Mouse (Mus musculus) embryonic facial prominence, embryonic 15.5 days (tissue): ENCODE data around the gene Gm7075. TPM values are rescaled to one million over a fixed set of nuclear protein-coding genes. Genes with fewer than 3 reads are reported as not detected.

ENCODE experiments used
- ATAC-seq: fragments of 200-750 bp; cut with Nextera tagmentation; 2 replicates; pipeline ENCODE4 v1.8.0; 2017; ENCODE audit warnings: low read depth, moderate TSS enrichment; ENCODE audit not compliant: insufficient number of reproducible peaks, low FRiP score, low TSS enrichment
- H3K27ac ChIP-seq: fragments of 300-500 bp; sonication (generic); replicated peaks from 2 replicates; pipeline ENCODE4 v1.5.1; 2015; ENCODE audit warnings: mild to moderate bottlenecking, inconsistent platforms
- H3K27me3 ChIP-seq: fragments of 300-500 bp; sonication (generic); 2 replicates; pipeline ENCODE4 v1.6.1; 2015; ENCODE audit warnings: inconsistent platforms
- H3K36me3 ChIP-seq: fragments of 300-500 bp; sonication (generic); 2 replicates; pipeline ENCODE4 v1.6.1; 2015; ENCODE audit warnings: mild to moderate bottlenecking, inconsistent platforms
- H3K4me1 ChIP-seq: fragments of 300-500 bp; sonication (generic); 2 replicates; pipeline ENCODE4 v1.6.1; 2015; ENCODE audit warnings: inconsistent platforms
- H3K4me2 ChIP-seq: fragments of 300-500 bp; sonication (generic); replicated peaks from 2 replicates; pipeline ENCODE4 v1.6.1; 2015; ENCODE audit warnings: mild to moderate bottlenecking, inconsistent platforms
- H3K4me3 ChIP-seq: fragments of 300-500 bp; sonication (generic); replicated peaks from 2 replicates; pipeline ENCODE4 v1.5.1; 2015; ENCODE audit warnings: mild to moderate bottlenecking, inconsistent platforms
- H3K9ac ChIP-seq: fragments of 300-500 bp; sonication (generic); 2 replicates; pipeline ENCODE4 v1.6.1; 2015; ENCODE audit warnings: inconsistent platforms
- H3K9me3 ChIP-seq: fragments of 300-500 bp; sonication (generic); replicated peaks from 2 replicates; pipeline ENCODE4 v1.6.1; 2016; ENCODE audit warnings: inconsistent platforms
- WGBS: fragments of 180-500 bp; shearing (Covaris S2); methylation state at CpG from one replicate; pipeline ENCODE4 v1.1.7; 2015; 5-methylcytosine and 5-hydroxymethylcytosine counted together
- polyA plus RNA-seq: library from polyadenylated mRNA; unstranded; fragments of >200 nt; fragmentation: Nextera tagmentation; extraction: Ambion mirVana; gene quantifications from 2 replicates; pipeline ENCODE4 v1.2.1, GENCODE M21; 2015

The Gm7075 gene
- polyA plus RNA-seq, 1 experiment from 2014 or later: not detected

DNA sequence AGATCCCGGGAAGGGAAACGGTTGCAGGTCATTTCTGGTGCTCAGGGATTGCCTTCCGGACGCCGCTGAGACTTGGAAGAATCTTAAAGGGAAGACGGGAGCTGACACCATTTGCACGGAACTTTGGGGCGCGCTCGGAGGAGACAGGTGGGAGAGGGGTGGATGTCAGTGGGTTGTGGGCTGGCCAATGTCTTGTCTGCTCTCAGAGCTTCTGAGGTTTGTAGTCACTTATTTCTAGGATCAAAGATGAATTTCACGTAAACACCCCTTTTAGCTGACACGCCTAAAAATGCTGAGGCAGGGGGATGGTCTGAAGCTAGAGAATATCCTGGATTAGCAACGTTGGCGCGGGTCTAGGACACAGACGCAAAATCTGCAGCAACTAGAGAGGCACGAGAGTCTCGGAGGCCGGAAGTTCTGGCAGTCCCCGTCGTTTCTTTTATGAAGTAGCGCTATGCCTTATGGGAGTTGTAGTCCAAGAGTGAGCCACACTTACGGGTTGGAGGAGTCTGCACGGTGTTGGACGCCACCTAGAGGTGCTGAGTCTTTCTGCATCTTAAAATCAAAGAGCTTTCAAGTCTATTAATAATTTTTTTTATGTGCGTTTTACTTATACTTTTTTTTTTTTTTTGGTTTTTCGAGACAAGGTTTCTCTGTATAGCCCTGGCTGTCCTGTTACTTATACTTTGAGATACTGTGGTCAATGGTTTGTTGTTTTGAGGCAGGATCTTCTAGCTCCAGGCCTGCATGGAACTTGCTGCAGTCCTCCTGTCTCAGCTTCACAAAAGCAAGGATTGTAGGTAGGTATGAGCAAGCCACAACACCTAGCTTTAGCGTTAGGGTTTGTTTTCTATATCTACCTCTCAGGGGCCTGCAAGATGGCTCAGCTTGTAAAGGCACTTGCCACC lies 39.0 kb downstream of the Gm7075 start, which contains the start of gene Dnajc12:
TSS of gene Dnajc12 (plus strand) at position 72 of the 908 bp plus-strand sequence.
- H3K9me3 ChIP-seq: no peaks in the 10 kb centered on the region
- H3K36me3 ChIP-seq: no peaks in the 10 kb centered on the region
- no peaks in the 10 kb centered on the region for H3K27me3 ChIP-seq
- peak within 1 kb of the TSS; percentile 52 for H3K9ac ChIP-seq
- peaks cover 8% of the 10 kb centered on the region for H3K4me1 ChIP-seq
- H3K4me2 ChIP-seq: peak within 1 kb of the TSS; percentile 90
- H3K4me3 ChIP-seq: peak within 1 kb of the TSS; percentile 62
- 1% methylated on average over 28 of the region's 28 CpGs for WGBS
- H3K27ac ChIP-seq: peak within 1 kb of the TSS; percentile 76
- peak; percentile 92 for ATAC-seq

- Histone ChIP-seq H3K27me3 (no peaks in the 10 kb centered on the region), H3K4me2 (peak within 1 kb of the TSS; percentile 90), H3K9me3 (no peaks in the 10 kb centered on the region), H3K4me3 (peak within 1 kb of the TSS; percentile 62), H3K4me1 (peaks cover 8% of the 10 kb centered on the region), H3K27ac (peak within 1 kb of the TSS; percentile 76), H3K36me3 (no peaks in the 10 kb centered on the region), H3K9ac (peak within 1 kb of the TSS; percentile 52)
- no peak for ATAC-seq
- WGBS: 5% methylated on average over 24 of the region's 24 CpGs
Observed at GRCm38 (mm10) chr10:63381498-63382280, 39.9 kb downstream of the Gm7075 start, which contains the start of gene Sirt1. Gene Sirt1 (minus strand): TSS chr10:63381704.

DNA sequence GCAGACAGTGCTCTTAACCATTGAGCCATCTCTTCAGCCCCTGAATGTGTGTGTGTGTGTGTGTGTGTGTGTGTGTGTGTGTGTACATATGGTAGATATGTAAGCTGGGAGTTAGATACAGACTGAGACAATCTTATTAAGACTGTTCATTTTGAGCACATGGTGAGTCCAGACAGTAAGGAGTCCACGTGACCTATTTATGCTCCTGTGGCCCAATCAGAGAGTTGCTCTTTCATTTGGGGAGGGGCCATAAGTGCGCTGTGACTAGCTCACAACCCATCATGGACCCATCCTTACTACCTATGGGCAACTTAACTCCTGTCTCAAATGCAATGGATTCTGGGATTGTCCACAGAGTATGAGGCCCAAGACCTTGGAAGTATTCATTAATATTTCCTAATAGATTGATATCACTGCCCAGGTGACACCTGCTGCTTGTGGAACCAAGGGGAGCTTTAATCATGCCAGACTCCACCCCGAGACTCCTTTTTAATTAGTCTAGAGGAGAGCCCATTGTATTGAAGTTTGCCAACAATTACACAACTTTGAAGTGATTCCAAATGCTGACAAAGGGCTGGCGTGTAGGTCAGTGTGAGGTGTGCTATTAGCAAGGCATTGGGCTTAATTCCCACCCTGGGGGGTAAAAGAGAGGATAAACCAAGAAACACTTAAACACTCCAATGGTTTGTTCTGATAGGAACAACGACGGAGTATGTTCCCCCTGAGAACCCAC lies 42.5 kb downstream of the Gm7075 start:
- no peaks in the 10 kb centered on the region for H3K27me3 ChIP-seq
- WGBS: 63% methylated on average over 6 of the region's 6 CpGs
- ATAC-seq: no peak

GRCm38 (mm10) chr10:63377468-63377867 lies 44.1 kb downstream of the Gm7075 start:
- ATAC-seq: no peak

More for the DNA sequence above, 42.5 kb downstream of the Gm7075 start:
- Histone ChIP-seq H3K4me3 (no peak overlapping the region), H3K36me3 (no peaks in the 10 kb centered on the region), H3K4me2 (no peak overlapping the region), H3K9ac (no peak overlapping the region), H3K9me3 (no peaks in the 10 kb centered on the region), H3K4me1 (peaks cover 8% of the 10 kb centered on the region), H3K27ac (no peak overlapping the region)

GRCm38 (mm10) chr10:63376303-63376702 lies 45.3 kb downstream of the Gm7075 start:
- H3K9ac ChIP-seq: no peak overlapping the region
- no peak overlapping the region for H3K27ac ChIP-seq
- no peak overlapping the region for H3K4me3 ChIP-seq

More at GRCm38 (mm10) chr10:63377468-63377867, 44.1 kb downstream of the Gm7075 start:
- Histone ChIP-seq H3K9me3 (no peaks in the 10 kb centered on the region), H3K9ac (no peak overlapping the region), H3K4me1 (peaks cover 8% of the 10 kb centered on the region), H3K27me3 (no peaks in the 10 kb centered on the region), H3K4me2 (no peak overlapping the region), H3K27ac (no peak overlapping the region), H3K4me3 (no peak overlapping the region), H3K36me3 (no peaks in the 10 kb centered on the region)
- 17% methylated on average over 9 of the region's 9 CpGs for WGBS

More at GRCm38 (mm10) chr10:63376303-63376702, 45.3 kb downstream of the Gm7075 start:
- Histone ChIP-seq H3K9me3 (no peaks in the 10 kb centered on the region), H3K27me3 (no peaks in the 10 kb centered on the region), H3K4me2 (no peak overlapping the region), H3K36me3 (no peaks in the 10 kb centered on the region), H3K4me1 (peaks cover 1% of the 10 kb centered on the region)
- 89% methylated on average over 5 of the region's 5 CpGs for WGBS
- ATAC-seq: no peak

Other genes with a start within 250 kb of the Gm7075 start
- 4.1 and 4.4 TPM in 2 replicates for gene Mypn, start 217.8 kb downstream of the Gm7075 start, polyA plus RNA-seq
- gene Herc4, start 178.0 kb downstream of the Gm7075 start, polyA plus RNA-seq: 34.3 and 36.0 TPM in 2 replicates
- 4.5 and 5.6 TPM in 2 replicates for gene Sirt1, start 40.1 kb downstream of the Gm7075 start, polyA plus RNA-seq
- 11.4 and 12.8 TPM in 2 replicates for gene Dnajc12, start 39.3 kb downstream of the Gm7075 start, polyA plus RNA-seq
- gene Ctnna3, start 8.3 kb upstream of the Gm7075 start, polyA plus RNA-seq: 0.92 and 1.4 TPM in 2 replicates